Mouse (Mus musculus) embryonic fibroblast, embryonic 13.5 days (primary cell): Measurements from ENCODE around the gene Kcnip1. TPM values are rescaled to one million over a fixed set of nuclear protein-coding genes. Genes with fewer than 3 reads are reported as not detected.

Experiments
- H3K27ac ChIP-seq: 2 replicates; pipeline ENCODE4 v1.5.1; 2012; ENCODE audit warnings: low read length, control low read depth, inconsistent platforms; ENCODE audit not compliant: insufficient read depth
- H3K4me1 ChIP-seq: 2 replicates; pipeline ENCODE4 v1.6.1; 2011; ENCODE audit warnings: low read length; ENCODE audit not compliant: control insufficient read depth, insufficient read depth
- H3K4me3 ChIP-seq: 2 replicates; pipeline ENCODE4 v1.5.1; 2011; ENCODE audit warnings: mild to moderate bottlenecking, control low read depth, low read length; ENCODE audit not compliant: insufficient read depth
- CTCF ChIP-seq: IDR thresholded peaks from 2 replicates; pipeline ENCODE4 v1.5.1; 2011; ENCODE audit warnings: mild to moderate bottlenecking, control low read depth, low read length, moderate library complexity, borderline replicate concordance; ENCODE audit not compliant: insufficient read depth
- POLR2A ChIP-seq: IDR thresholded peaks from 2 replicates; pipeline ENCODE4 v1.6.1; 2011; ENCODE audit warnings: low read depth, mild to moderate bottlenecking, control low read depth, low read length, moderate library complexity
- polyA plus RNA-seq: library from polyadenylated mRNA; stranded (reverse); fragments of >200 nt; gene quantifications from 2 replicates; pipeline ENCODE4 v1.2.4, GENCODE M21; 2011; ENCODE audit warnings: low read depth; ENCODE audit not compliant: missing spikeins, insufficient read length

The Kcnip1 gene
- polyA plus RNA-seq, 1 experiment: 2.7 TPM

- Histone ChIP-seq H3K4me3 (no peak overlapping the region), H3K4me1 (no peaks in the 10 kb centered on the region), H3K27ac (no peak overlapping the region)
- TF ChIP-seq CTCF (no peak), POLR2A (no peak)
These were observed 48.7 kb downstream of the Kcnip1 start for GRCm38 (mm10) chr11:33944067-33944785.

DNA sequence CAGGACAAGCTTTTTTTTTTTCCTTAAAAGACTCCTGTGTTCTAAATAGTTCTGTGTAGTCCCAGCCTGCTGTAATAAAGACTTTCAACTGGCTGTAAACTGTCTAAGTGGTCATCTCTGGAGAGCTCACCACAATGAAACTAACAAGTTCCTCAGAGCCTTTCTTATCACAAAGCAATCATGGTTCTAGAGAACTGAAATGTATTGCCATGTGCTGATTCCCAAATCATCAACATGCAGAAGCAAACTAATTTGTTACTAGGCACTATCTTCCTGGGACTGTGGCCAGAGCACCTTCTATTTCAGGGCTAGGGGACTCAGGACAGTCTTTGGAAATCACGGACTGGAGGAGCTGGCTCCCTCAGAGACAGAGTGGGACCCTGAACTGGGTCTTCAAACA lies 49.4 kb downstream of the Kcnip1 start:
- no peaks in the 10 kb centered on the region for H3K4me1 ChIP-seq
- no peak overlapping the region for H3K4me3 ChIP-seq
- no peak for TF ChIP-seq CTCF
- no peak for TF ChIP-seq POLR2A
- H3K27ac ChIP-seq: no peak overlapping the region

DNA sequence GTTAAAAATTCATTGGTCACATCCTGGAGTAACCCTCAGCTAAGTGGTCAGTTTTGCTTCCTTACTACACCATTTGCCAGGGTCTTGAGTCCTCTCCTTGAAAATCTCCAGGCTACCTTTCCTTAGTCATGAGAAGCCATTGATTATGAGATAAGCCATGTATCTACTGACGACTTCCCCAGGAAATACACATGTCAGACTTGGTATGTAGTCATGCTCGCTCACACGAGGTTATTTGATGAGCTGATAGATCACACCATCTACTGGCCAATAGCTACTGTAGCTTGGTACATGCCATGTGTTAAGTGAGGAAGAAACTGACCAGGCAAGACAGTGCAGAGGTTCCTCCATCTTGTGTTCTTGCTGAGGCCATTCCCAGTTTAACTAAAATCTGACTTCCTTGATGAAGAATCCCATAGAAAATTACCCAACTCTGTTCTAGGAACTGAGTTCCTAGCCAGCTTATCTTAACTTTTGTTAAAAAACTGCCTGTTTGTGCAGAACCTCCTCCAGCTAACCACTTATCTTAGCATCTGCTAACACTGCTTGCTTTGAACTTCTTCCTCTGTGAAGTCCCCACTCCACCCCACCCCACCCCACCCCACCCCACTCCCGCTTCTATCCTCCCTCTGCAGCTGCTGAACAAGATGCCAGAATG lies 53.4 kb downstream of the Kcnip1 start:
- Histone ChIP-seq H3K27ac (no peak overlapping the region), H3K4me3 (no peak overlapping the region), H3K4me1 (no peaks in the 10 kb centered on the region)
- TF ChIP-seq CTCF (no peak), POLR2A (no peak)

DNA sequence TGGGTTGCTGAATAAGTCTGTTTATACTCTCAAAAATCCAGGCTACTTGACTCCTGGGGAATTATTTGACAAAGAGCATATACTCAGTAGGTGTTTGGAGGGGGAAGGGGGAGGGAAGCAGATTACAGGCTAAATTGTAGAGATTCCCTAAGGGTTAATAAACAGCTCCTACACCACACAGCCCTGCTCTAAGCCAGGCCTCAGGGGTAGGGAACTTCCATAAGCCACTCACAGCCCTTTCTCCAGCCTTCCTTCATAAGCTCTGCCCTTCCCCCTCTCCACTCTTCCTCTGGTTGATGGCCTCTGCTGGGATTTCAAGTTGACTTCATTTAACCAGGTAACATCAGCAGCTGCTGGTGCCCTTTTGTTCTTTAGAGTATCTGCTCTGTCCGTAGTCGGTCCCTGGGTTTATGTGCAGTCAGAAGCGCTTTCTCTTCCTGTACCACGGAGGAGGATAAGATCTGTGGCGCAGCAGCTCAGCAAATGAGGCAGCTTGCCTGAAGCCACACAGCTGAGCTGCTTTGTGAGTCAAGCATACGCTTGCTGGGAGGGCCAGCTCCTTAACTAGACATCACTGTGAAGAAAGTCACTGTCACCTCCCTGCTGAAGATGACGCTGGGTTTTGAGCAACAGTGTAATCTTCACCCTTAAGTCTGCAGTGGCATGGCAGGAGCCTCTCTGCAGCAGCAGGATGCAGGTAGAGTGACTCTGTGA lies 54.2 kb downstream of the Kcnip1 start:
- no peak overlapping the region for H3K27ac ChIP-seq
- no peak overlapping the region for H3K4me3 ChIP-seq
- H3K4me1 ChIP-seq: no peaks in the 10 kb centered on the region
- no peak for TF ChIP-seq CTCF
- TF ChIP-seq POLR2A: no peak

- TF ChIP-seq CTCF: no peak
- TF ChIP-seq POLR2A: no peak
- no peak overlapping the region for H3K4me3 ChIP-seq
- H3K4me1 ChIP-seq: 0 out of 2 replicates have a peak, but pooled peaks cover 2% of the 10 kb centered on the region
- H3K27ac ChIP-seq: no peak overlapping the region
These were observed 55.3 kb downstream of the Kcnip1 start for GRCm38 (mm10) chr11:33937641-33938040.

DNA sequence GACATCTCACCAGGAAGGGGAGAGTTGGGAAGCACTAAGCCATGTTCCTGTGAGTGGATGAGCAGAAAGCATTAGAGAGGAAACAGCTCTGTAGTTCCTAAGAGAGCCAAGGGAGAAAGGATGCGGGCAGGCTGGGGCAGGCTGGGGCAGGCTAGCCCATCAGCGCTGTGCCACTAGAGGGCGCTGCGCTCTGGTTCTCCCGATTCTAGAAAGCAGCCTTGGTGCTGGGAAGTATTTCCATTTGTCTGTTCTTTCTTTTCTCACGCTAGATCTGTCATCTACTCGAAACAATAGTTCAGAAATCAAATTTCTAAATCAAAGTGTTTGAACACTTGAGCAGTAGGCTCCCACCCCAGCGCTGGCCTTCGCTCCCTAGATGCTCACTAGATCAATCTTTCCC lies 58.7 kb downstream of the Kcnip1 start:
- TF ChIP-seq CTCF (no peak), POLR2A (no peak)
- H3K4me1 ChIP-seq: 0 out of 2 replicates have a peak, but pooled peaks cover 2% of the 10 kb centered on the region
- no peak overlapping the region for H3K4me3 ChIP-seq
- H3K27ac ChIP-seq: no peak overlapping the region

GRCm38 (mm10) chr11:33932386-33933111 lies 60.4 kb downstream of the Kcnip1 start:
- TF ChIP-seq POLR2A (no peak), CTCF (no peak)
- H3K4me1 ChIP-seq: 0 out of 2 replicates have a peak, but pooled peaks cover 2% of the 10 kb centered on the region
- H3K4me3 ChIP-seq: no peak overlapping the region
- H3K27ac ChIP-seq: no peak overlapping the region

GRCm38 (mm10) chr11:33931836-33932385 lies 61.0 kb downstream of the Kcnip1 start:
- TF ChIP-seq POLR2A (no peak), CTCF (no peak)
- H3K4me3 ChIP-seq: no peak overlapping the region
- no peak overlapping the region for H3K27ac ChIP-seq
- 0 out of 2 replicates have a peak, but pooled peaks cover 2% of the 10 kb centered on the region for H3K4me1 ChIP-seq

DNA sequence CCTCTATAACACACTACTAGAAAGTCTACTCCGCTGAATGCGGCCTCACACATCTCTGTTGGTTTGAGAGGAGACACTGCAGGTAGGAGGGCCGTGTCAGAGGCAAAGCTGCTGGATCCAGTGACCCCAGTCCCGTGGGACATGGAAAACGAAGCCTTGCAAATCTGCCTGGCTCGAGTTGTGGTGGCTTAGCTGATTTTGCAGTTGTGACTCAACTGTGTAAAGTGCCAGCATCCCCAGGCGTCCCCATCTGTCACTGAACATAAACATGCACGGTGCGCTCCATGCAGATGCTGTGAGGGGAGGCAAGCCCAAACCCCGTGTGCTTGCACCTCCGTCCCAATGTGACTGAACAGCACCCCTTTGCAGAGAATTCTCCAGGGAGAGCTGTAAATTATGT lies 63.5 kb downstream of the Kcnip1 start:
- TF ChIP-seq CTCF (no peak), POLR2A (no peak)
- 0 out of 2 replicates have a peak, but pooled peaks cover 2% of the 10 kb centered on the region for H3K4me1 ChIP-seq
- H3K27ac ChIP-seq: no peak overlapping the region
- H3K4me3 ChIP-seq: no peak overlapping the region
